Mouse (Mus musculus): ENCODE measurements around the gene Myo1e.

- TF ChIP-seq POLR2A (IDR thresholded peaks at IDR 0.05; ENCODE audit: low read depth, low read length) (no peak), CTCF (IDR thresholded peaks at IDR 0.05; ENCODE audit: extremely low read depth, insufficient read length, insufficient replicate concordance, low read depth, low read length) (no peak)
These were observed 83.6 kb downstream of the Myo1e start for GRCm38 (mm10) chr9:70290785-70291184.
